Mouse (Mus musculus): ENCODE data around the gene Uts2r.

GRCm38 (mm10) chr11:121138732-121139131 is 21.3 kb upstream of the Uts2r start:
- TF ChIP-seq CTCF (IDR thresholded peaks at IDR 0.05; ENCODE audit: borderline replicate concordance, insufficient read depth, low read depth, low read length) (0 out of 2 replicates have a peak, but pooled peaks have one; percentile 6), POLR2A (IDR thresholded peaks at IDR 0.05; ENCODE audit: borderline replicate concordance, insufficient read depth, low read length) (no peak)
